ENCODE assay signal across 11 mouse cellular contexts in genomic region chr8:107974451-107974850, GRCm38 (mm10).
"Had no signal": no experiment of that assay in that cellular context is flagged by ENCODE, and none has a peak within 500 bp of the region (broad histone marks: within the 10 kb centered on the region; RNA-seq: fewer than 3 reads in every experiment).

No protein-coding gene starts in this region.

- H3K36me3 ChIP-seq: kidney, embryonic 15.5 days; midbrain, embryonic 12.5 days; neural tube, embryonic 13.5 days; stomach, embryonic 15.5 days had no signal

- H3K9ac ChIP-seq: kidney, embryonic 15.5 days; liver, embryonic 14.5 days; midbrain, embryonic 12.5 days; neural tube, embryonic 13.5 days; stomach, embryonic 15.5 days had no signal

- H3K27ac ChIP-seq: kidney, embryonic 15.5 days; liver, embryonic 14.5 days; midbrain, embryonic 12.5 days; neural tube, embryonic 13.5 days; stomach, embryonic 15.5 days had no signal

- H3K27me3 ChIP-seq: kidney, embryonic 15.5 days; stomach, embryonic 15.5 days had no signal

- H3K4me1 ChIP-seq: kidney, embryonic 15.5 days; midbrain, embryonic 12.5 days; neural tube, embryonic 13.5 days; stomach, embryonic 15.5 days had no signal

- ATAC-seq: midbrain, embryonic 16.5 days had no signal

- H3K4me2 ChIP-seq: kidney, embryonic 15.5 days; midbrain, embryonic 12.5 days; neural tube, embryonic 13.5 days; stomach, embryonic 15.5 days had no signal

- H3K4me3 ChIP-seq: kidney, embryonic 15.5 days; midbrain, embryonic 12.5 days; neural tube, embryonic 13.5 days; stomach, embryonic 15.5 days had no signal

- DNase-seq: kidney, adult 18-20 months; kidney, postnatal 25 days; lung, adult 18-20 months; thymus, adult 2 months; thymus, postnatal 36 days had no signal

- H3K9me3 ChIP-seq: kidney, embryonic 15.5 days; midbrain, embryonic 12.5 days; neural tube, embryonic 13.5 days; stomach, embryonic 15.5 days had no signal
